Mouse (Mus musculus): ENCODE results near the gene Tmem94. TPM values are rescaled to one million over a fixed set of nuclear protein-coding genes. Genes with fewer than 3 reads are reported as not detected.

The Tmem94 gene
- polyA plus RNA-seq, 1 experiment from 2014 or later = 15.4 TPM

DNA sequence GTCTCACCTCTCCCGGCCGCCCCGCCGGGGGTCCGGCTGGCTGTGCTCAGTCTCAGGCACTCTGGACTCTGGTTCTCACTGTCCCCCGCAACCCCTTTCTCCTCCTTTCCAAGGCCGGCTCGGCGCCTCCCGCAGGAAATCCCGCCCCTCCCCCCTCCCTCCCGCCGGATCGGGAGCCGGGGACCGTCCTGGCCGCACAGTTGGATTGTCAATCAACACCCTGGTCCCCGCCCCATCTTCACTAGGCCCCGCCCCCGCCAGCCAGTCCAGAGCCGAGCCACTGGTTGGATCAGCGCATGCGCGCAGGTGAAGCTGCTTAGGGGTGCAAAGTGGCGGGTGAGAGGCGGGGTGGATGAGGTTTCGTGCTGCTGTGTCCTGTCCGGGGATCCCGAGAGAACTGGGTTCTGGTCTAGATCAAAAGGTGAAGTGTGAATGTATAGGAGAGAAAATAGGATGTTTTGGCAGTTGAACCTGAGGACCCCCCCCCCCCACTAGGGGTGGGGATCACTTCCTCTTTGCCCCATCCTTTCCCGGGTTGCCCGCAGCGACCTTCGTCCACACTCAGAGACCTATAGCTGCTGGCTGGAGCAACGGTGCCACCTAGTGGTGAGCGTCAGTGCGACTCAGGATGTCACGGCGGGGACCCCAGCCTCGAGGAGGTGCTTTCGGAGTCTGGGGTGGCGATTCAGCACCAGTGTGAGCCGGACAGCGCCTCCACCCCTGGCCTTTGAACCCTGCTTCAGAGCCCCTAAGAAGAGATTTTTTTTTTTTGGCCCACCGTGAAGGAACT, 48.5 kb downstream of the Tmem94 start, which contains the start of gene Caskin2:
Gene Caskin2 (minus strand): TSS at position 133 of the 790 bp plus-strand sequence.
- Histone ChIP-seq H3K4me3 (ENCODE audit: low read depth, low read length) (peak within 1 kb of the TSS; percentile 87), H3K9me3 (ENCODE audit: control insufficient read depth, low read length) (no peaks in the 10 kb centered on the region), H3K4me2 (ENCODE audit: low read depth, low read length) (peak within 1 kb of the TSS; percentile 88), H3K27me3 (replicated peaks; ENCODE audit: control insufficient read depth, insufficient read depth, low read length) (no peaks in the 10 kb centered on the region), H3K4me1 (ENCODE audit: control insufficient read depth, insufficient read depth, low read length) (peaks cover 45% of the 10 kb centered on the region), H3K9ac (ENCODE audit: low read depth, low read length) (peak within 1 kb of the TSS; percentile 87), H3K36me3 (ENCODE audit: control insufficient read depth, insufficient read depth, low read length) (peaks cover 27% of the 10 kb centered on the region), H3K27ac (replicated peaks; ENCODE audit: low read depth, low read length) (peak within 1 kb of the TSS; percentile 85)
- DNase-seq (ENCODE audit: low spot score) (peak; percentile 98), ATAC-seq (ENCODE audit: low read depth) (peak; percentile 91)
- WGBS = 1% methylated on average over 32 of the region's 44 CpGs

DNA sequence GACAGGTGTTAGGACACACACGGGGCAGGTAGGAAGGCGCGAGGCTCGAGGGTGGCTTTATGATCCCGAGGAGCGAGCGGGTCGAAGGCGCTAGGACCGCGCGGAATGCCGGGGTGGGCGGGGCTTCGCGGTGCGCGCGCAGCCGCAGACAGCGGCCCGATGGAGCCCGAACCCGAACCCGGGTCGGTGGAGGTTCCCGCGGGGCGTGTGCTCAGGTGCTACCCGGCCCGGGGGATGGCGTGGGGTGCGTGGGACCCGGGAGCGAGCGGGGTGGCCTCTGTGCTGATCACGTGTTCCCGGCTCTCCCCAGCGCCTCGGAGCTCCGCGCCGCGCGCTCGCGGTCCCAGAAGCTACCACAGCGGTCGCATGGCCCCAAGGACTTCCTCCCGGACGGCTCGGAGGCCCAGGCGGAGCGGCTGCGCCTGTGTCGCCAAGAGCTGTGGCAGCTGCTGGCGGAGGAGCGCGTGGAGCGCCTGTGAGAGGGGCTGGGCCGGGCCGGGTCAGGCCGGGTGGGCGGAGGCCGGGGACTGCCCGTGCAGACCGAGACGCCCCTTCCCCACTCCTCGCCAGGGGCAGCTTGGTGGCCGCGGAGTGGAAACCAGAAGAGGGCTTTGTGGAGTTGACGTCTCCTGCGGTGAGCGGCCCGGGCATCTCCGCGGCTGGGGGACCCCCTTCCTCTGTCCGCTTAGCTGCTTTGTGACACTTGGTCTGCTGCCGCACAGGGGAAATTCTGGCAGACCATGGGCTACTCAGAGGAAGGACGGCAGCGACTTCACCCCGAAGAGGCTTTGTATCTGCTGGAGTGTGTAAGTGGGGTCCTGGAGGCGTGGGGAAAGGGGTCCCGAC, 49.6 kb downstream of the Tmem94 start, which contains the start of gene Tsen54:
Gene Tsen54 (plus strand): TSS at position 120 of the 846 bp plus-strand sequence.
- under 1% methylated on average over 22 of the region's 84 CpGs for whole genome bisulfite sequencing
- no peaks in the 10 kb centered on the region for H3K9me3 ChIP-seq (ENCODE audit: control insufficient read depth, low read length)
- DNase-seq (ENCODE audit: low spot score) (peak; percentile 72), ATAC-seq (ENCODE audit: low read depth) (peak; percentile 55)
- H3K9ac ChIP-seq (ENCODE audit: low read depth, low read length) = peak within 1 kb of the TSS; percentile 87
- no peak within 1 kb of the TSS; the same call in 1 of the 2 replicates for H3K27ac ChIP-seq (replicated peaks; ENCODE audit: low read depth, low read length)
- peak within 1 kb of the TSS; percentile 88 for H3K4me2 ChIP-seq (ENCODE audit: low read depth, low read length)
- H3K4me1 ChIP-seq (ENCODE audit: control insufficient read depth, insufficient read depth, low read length) = peaks cover 34% of the 10 kb centered on the region
- peak within 1 kb of the TSS; percentile 87 for H3K4me3 ChIP-seq (ENCODE audit: low read depth, low read length)
- no peaks in the 10 kb centered on the region for H3K27me3 ChIP-seq (replicated peaks; ENCODE audit: control insufficient read depth, insufficient read depth, low read length)
- peaks cover 33% of the 10 kb centered on the region for H3K36me3 ChIP-seq (ENCODE audit: control insufficient read depth, insufficient read depth, low read length)

DNA sequence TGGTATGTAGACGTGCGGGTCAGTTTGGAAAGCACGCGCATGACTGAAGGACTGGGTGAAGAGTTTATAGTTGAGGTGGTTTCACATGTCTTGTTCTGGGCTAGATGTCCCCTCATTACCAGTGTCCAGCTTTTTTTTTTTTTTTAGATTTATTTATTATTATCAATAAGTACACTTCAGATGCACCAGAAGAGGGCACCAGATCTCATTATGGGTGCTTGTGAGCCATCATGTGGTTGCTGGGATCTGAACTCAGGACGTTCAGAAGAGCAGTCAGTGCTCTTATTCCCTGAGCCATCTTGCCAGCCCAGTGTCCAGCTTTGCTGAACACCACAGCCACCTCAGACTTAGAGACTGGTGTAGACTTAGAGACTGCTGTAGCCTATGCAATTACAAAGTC, 52.1 kb downstream of the Tmem94 start:
- H3K4me2 ChIP-seq (ENCODE audit: low read depth, low read length) = no peak overlapping the region
- DNase-seq (ENCODE audit: low spot score) (no peak), ATAC-seq (ENCODE audit: low read depth) (no peak)
- no peaks in the 10 kb centered on the region for H3K27me3 ChIP-seq (replicated peaks; ENCODE audit: control insufficient read depth, insufficient read depth, low read length)
- H3K9me3 ChIP-seq (ENCODE audit: control insufficient read depth, low read length) = no peaks in the 10 kb centered on the region
- peaks cover 50% of the 10 kb centered on the region for H3K36me3 ChIP-seq (ENCODE audit: control insufficient read depth, insufficient read depth, low read length)
- H3K4me3 ChIP-seq (ENCODE audit: low read depth, low read length) = no peak overlapping the region
- 87% methylated on average over 5 of the region's 5 CpGs for WGBS
- H3K27ac ChIP-seq (replicated peaks; ENCODE audit: low read depth, low read length) = no peak overlapping the region
- H3K4me1 ChIP-seq (ENCODE audit: control insufficient read depth, insufficient read depth, low read length) = peaks cover 11% of the 10 kb centered on the region
- no peak overlapping the region for H3K9ac ChIP-seq (ENCODE audit: low read depth, low read length)

DNA sequence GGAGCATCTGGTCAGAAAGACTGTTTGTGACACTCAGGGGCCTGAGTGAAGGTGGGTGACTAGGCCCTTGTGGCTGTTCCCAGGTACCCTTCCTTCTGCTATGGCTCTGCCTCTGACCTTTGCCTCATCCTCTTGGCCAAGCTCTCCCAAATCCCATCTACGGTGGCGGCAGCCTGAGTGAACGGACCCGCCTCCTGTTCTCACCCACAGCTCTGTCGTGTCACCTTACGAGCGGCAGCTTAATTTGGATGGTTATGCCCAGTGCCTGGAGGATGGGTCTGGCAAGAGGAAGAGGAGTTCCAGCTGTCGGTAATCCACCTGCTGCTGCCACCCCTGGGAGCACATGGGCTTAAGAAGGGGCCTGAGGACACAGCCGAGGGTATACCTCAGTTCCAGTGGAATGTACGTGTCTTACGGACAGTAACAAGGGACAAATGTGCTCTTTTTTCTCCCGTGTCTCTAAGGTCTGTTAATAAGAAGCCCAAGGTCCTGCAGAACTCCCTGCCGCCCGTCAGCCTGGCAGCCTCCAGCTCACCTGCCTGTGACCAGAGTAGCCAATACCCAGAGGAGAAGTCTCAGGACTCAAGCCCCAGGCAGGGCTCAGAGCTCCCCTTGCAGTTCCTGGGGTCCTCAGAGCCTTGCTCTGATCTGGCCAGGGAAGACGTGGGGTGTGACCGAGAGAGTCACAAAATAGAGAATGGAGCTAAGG, 54.8 kb downstream of the Tmem94 start:
- H3K9ac ChIP-seq (ENCODE audit: low read depth, low read length) = no peak overlapping the region
- no peak overlapping the region for H3K4me2 ChIP-seq (ENCODE audit: low read depth, low read length)
- no peak for DNase-seq (ENCODE audit: low spot score)
- WGBS = 93% methylated on average over 16 of the region's 16 CpGs
- ATAC-seq (ENCODE audit: low read depth) = no peak
- no peak overlapping the region for H3K27ac ChIP-seq (replicated peaks; ENCODE audit: low read depth, low read length)
- H3K9me3 ChIP-seq (ENCODE audit: control insufficient read depth, low read length) = no peaks in the 10 kb centered on the region
- peaks cover 12% of the 10 kb centered on the region for H3K4me1 ChIP-seq (ENCODE audit: control insufficient read depth, insufficient read depth, low read length)
- peaks cover 50% of the 10 kb centered on the region for H3K36me3 ChIP-seq (ENCODE audit: control insufficient read depth, insufficient read depth, low read length)
- peaks cover 9% of the 10 kb centered on the region for H3K27me3 ChIP-seq (replicated peaks; ENCODE audit: control insufficient read depth, insufficient read depth, low read length)
- H3K4me3 ChIP-seq (ENCODE audit: low read depth, low read length) = no peak overlapping the region

DNA sequence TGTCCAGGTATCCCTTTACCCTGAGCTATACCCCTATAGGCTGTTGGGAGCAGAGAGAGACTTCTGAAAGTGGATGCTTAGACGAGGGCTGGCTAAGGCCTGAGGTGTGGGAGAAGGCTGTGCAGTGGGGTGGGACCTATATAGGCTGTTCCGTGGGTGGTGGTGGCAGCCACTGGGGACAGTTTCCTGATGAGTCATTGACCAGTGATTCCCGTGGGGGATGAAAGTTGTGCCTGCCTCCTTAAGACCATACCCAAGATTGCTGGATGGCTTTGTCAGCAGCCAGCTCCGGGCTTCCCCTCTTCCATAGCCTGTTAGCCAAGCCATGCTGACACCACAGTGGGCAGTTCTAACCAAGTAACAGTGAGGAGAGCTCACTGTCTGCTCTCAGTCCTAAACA, 55.8 kb downstream of the Tmem94 start:
- H3K9me3 ChIP-seq (ENCODE audit: control insufficient read depth, low read length) = no peaks in the 10 kb centered on the region
- H3K4me3 ChIP-seq (ENCODE audit: low read depth, low read length) = no peak overlapping the region
- H3K36me3 ChIP-seq (ENCODE audit: control insufficient read depth, insufficient read depth, low read length) = peaks cover 50% of the 10 kb centered on the region
- ATAC-seq (ENCODE audit: low read depth) = no peak
- WGBS = 75% methylated on average over 4 of the region's 4 CpGs
- H3K9ac ChIP-seq (ENCODE audit: low read depth, low read length) = no peak overlapping the region
- peaks cover 18% of the 10 kb centered on the region for H3K27me3 ChIP-seq (replicated peaks; ENCODE audit: control insufficient read depth, insufficient read depth, low read length)
- no peak for DNase-seq (ENCODE audit: low spot score)
- H3K4me2 ChIP-seq (ENCODE audit: low read depth, low read length) = no peak overlapping the region
- H3K4me1 ChIP-seq (ENCODE audit: control insufficient read depth, insufficient read depth, low read length) = peaks cover 5% of the 10 kb centered on the region
- H3K27ac ChIP-seq (replicated peaks; ENCODE audit: low read depth, low read length) = no peak overlapping the region

DNA sequence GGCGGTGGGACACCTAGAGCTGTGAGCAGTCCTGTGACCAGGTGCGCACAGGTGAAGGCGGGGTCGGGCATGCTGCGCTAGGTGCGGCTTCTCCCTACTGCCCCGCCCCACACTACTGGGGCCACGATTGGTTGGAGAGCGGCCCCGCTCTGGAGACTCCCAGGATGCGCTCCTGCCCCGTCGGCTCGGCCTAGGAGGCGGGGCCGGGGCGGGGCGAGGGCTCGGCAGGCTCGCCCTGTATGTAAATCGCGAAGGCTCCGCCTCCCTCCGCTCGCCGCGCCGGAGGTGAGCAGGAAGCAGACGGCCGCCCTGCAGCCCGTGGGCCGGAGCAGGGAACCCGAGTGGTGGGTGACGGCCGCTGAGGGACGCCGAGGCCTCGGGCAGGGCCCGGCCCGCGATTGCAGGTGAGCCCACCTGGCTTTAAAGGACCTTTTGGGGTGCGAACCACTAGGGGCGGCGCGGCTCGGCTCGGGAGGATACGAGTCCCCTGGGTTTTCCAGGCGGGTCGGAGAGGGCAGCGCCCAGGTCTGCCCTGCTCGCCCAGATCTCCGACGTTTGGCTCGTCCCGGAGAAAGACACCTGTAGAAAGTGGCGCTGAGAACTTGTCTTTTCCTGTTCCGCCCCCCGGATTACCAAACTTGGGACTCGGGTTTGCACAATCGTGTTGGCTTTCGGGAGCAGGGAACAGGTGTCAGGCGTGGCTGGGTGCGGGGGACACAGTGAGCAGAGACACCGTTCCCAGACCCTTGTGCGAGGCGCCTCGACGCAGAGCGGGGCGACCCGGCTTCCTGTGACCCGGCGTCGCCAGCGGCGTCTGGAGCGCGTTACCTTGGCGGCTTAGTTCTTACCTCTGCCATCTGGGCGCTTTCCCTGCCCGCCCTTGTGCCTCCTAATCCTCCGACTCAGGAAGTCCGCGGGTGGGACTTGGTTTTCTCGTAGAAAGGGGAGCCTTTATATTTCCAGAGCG, 58.8 kb downstream of the Tmem94 start, which contains the start of gene Llgl2:
Gene Llgl2 (plus strand): TSS at position 276 of the 967 bp plus-strand sequence.
- H3K27ac ChIP-seq (replicated peaks; ENCODE audit: low read depth, low read length) = no peak within 1 kb of the TSS

DNA sequence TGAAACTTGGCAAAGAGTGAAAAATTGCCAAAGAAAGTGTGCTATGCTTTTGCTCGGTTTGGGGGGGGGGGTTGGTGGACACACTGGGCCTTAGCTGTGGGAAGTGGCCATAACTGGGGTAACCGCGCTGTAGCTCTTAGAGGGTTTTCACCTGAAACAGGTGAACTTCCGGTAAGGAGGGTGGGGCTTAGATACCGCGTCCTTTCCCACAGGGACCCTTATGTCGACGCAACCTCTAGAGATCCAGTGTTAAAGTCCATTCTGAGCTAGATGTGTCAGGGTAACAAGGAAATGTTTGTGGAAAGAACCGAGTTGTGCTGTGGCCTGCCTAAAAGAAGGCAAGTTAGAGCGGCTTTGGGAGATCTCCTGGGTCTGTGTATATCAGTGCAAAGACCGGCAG, 59.6 kb downstream of the Tmem94 start:
- H3K4me3 ChIP-seq (ENCODE audit: low read depth, low read length) = peak overlapping the region; percentile 58
- H3K27me3 ChIP-seq (replicated peaks; ENCODE audit: control insufficient read depth, insufficient read depth, low read length) = peaks cover 20% of the 10 kb centered on the region
- H3K36me3 ChIP-seq (ENCODE audit: control insufficient read depth, insufficient read depth, low read length) = peaks cover 24% of the 10 kb centered on the region
- H3K4me1 ChIP-seq (ENCODE audit: control insufficient read depth, insufficient read depth, low read length) = peaks cover 5% of the 10 kb centered on the region
- ATAC-seq (ENCODE audit: low read depth) (no peak), DNase-seq (ENCODE audit: low spot score) (no peak)
- no peaks in the 10 kb centered on the region for H3K9me3 ChIP-seq (ENCODE audit: control insufficient read depth, low read length)
- H3K9ac ChIP-seq (ENCODE audit: low read depth, low read length) = peak overlapping the region; percentile 62; the same call in 1 of the 2 replicates
- H3K4me2 ChIP-seq (ENCODE audit: low read depth, low read length) = peak overlapping the region; percentile 97
- H3K27ac ChIP-seq (replicated peaks; ENCODE audit: low read depth, low read length) = no peak overlapping the region
- 14% methylated on average over 11 of the region's 11 CpGs for WGBS

More for the DNA sequence above, 58.8 kb downstream of the Tmem94 start, which contains the start of gene Llgl2:
- H3K4me1 ChIP-seq (ENCODE audit: control insufficient read depth, insufficient read depth, low read length) = peaks cover 5% of the 10 kb centered on the region
- peak; percentile 97 for ATAC-seq (ENCODE audit: low read depth)
- H3K4me3 ChIP-seq (ENCODE audit: low read depth, low read length) = peak within 1 kb of the TSS; percentile 58
- under 1% methylated on average over 57 of the region's 87 CpGs for WGBS
- H3K36me3 ChIP-seq (ENCODE audit: control insufficient read depth, insufficient read depth, low read length) = peaks cover 29% of the 10 kb centered on the region
- peak within 1 kb of the TSS; percentile 62 for H3K9ac ChIP-seq (ENCODE audit: low read depth, low read length)
- no peaks in the 10 kb centered on the region for H3K9me3 ChIP-seq (ENCODE audit: control insufficient read depth, low read length)
- peak; percentile 95 for DNase-seq (ENCODE audit: low spot score)
- peak within 1 kb of the TSS; percentile 97 for H3K4me2 ChIP-seq (ENCODE audit: low read depth, low read length)
- H3K27me3 ChIP-seq (replicated peaks; ENCODE audit: control insufficient read depth, insufficient read depth, low read length) = peaks cover 19% of the 10 kb centered on the region
